Mouse (Mus musculus) cerebellum, adult 9-10 months (tissue): ENCODE measurements around the gene Fermt3.

Source experiments
- DNase-seq: peaks from one replicate; pipeline ENCODE4 v3.0.0; 2022

The Fermt3 gene

DNA sequence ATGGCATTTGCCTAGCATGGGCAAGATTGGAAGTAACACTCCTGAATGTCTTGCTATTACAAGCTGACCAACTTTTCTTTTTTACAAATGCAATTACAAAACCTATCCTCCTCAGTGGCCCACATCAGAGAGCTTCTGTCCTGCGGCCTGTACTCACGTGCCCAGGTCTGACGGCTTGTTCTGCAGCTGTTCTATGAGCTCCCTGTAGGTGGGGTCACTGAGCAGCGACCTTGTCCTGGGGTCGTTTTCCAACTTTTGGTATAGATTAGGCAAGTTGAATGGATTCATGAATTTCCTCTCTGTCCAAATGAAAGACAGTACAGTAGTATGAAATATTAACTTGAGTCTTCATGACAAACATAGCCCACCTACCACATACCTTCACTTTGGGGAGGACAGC lies 14.7 kb upstream of the Fermt3 start:
- DNase-seq: no peak

DNA sequence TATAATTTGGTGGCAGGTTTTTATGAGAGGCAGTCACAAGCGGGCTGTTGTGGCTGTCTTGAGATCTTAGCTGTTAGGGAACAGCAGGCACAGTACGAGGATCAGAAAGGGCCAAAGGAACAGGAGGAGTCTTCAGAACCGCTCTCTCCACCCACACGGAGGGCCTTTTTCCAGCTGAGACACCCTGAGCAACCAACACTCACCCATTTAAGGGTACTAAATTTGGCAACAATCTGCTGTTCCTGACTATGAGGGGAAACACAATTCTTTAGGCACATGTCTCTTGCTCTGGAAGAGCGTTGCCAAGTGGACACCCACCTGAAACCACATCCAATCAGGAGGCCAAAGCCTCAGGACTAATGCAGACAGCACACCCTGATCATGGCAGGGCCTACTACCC lies 10.3 kb upstream of the Fermt3 start:
- no peak for DNase-seq

GRCm38 (mm10) chr19:7020224-7020641 lies 964 bp upstream of the Fermt3 start:
- no peak for DNase-seq

DNA sequence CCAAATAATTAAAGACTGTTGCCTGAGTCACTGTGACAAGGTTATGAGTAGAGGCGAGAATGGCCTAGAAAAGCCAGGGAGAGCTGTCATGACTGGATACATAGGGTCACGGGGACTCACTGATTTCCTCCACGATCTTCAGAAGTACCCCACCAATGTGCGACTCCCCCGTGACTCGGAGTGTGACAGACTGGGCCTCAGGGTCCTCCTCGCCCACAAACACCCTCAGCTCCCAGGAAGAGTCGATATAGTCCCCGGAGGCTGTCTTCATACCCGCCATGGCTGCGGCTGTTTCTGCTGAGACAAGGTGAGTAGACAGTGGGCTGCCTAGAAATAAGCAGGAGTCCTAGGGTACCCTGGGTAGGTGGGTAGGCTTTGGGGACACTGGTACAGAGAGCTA lies 723 bp downstream of the Fermt3 start:
- no peak for DNase-seq

- DNase-seq: no peak
Observed at GRCm38 (mm10) chr19:7017541-7018457, 1.5 kb downstream of the Fermt3 start.

DNA sequence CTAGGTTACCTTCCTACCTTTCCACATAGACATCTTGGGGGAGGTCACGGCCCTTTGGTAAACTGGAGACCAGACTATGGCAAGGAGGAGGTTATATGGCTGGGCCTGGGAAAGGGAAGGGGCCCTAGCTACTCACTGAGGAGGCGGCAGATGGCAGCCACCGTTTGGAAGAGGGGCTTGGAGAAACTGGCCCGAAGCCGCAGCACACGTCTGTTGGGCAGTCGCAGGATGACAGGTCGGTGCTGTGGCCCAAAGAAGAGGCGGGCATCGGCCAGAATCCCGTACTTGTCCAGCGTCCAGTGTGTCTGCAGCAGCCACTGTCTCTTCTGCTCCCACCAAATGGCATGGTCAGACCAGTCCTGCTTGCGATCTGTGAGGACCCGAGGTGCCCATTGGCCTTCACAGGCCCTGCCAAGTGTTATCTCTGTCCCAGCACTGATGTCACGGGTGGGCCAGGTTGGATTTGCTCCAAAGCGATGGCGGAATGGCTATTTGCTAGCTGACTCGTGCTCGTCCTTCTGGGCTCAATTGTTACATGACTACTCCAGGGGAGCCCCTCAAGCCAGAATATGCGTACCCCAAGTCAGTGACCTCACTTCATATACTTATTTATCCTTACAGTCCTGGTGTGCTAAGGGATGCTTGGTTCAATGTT lies 4.7 kb downstream of the Fermt3 start:
- no peak for DNase-seq

GRCm38 (mm10) chr19:7013984-7014383 lies 5.3 kb downstream of the Fermt3 start:
- DNase-seq: no peak

GRCm38 (mm10) chr19:7012426-7012825 lies 6.8 kb downstream of the Fermt3 start:
- no peak for DNase-seq

DNA sequence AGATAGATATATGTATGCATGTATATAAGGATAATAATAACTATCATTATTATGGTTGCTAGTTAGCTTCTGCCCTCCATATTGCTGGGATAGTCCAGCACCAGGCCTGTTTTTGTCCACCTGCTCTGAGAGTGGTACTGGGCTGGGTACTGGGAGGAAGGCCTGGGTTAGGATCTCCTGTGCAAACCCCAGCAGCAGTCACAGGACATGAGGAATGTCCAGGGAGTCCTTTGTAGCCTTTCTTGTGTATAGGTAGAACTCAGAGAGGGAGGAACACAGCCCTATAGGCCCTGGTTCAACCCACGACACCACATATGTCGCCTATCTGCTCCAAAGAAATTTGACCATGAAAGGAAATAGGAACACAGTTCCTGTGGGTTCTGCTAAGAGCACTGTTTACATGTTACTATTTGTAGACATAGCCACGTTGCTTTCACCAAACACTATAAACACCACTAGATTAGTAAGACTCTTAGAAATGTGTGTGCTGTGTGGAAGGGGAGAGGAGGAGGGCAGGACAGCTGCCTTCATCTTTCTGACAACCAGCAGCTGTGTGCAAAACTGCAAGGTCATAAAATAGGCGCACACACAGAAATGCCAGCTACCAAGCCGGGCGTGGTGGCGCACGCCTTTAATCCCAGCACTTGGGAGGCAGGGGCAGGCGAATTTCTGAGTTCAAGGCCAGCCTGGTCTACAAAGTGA lies 12.2 kb downstream of the Fermt3 start:
- DNase-seq: no peak

- peak; percentile 36 for DNase-seq
Observed at GRCm38 (mm10) chr19:6999360-7000063, 19.8 kb downstream of the Fermt3 start.

- peak; percentile 48 for DNase-seq
Observed at GRCm38 (mm10) chr19:6997721-6998290, 21.5 kb downstream of the Fermt3 start.

- DNase-seq: peak; percentile 91
Observed at GRCm38 (mm10) chr19:6996006-6996405, 23.3 kb downstream of the Fermt3 start, which contains the start of the genes Nudt22 and Trpt1. Nudt22 (minus strand) TSS chr19:6996117. Trpt1 (plus strand) TSS chr19:6996131.

DNA sequence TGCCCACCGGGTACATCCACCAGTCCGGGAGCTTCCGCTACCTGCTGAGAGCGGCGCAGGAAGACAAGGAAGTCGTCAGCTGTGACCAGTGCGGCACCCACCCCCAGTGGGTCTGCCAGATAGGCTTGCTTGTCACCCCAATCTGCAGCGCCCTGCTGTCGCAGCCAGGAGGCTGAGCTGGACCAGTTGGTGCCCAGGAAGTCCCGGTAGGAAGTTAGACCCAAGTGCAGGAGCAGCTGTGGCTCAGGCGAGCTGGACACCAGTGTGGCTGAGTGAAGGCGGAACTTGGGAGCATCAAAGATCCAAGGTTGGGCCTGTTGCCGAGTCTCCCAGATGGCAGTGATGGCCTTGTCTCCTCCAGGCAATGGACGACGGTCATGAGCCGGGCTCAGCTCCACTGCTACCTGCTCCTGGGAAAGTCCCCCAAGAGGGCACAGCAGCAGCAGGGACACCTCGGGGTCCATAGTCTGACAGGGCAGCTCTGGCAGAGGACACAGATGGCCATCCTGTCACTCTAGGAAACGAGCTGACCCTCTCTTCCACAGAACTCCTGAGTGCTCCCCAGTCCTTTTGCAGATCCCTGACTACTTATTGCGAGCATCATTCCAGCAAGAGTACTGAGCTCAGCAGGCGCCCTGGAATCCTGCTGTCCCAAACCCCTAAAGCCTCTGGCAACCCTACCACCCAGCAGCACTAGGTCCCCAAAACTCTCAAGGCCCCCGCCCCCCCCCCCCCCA lies 23.8 kb downstream of the Fermt3 start:
- DNase-seq: peak; percentile 75

- peak; percentile 44 for DNase-seq
Observed at GRCm38 (mm10) chr19:6994489-6994888, 24.8 kb downstream of the Fermt3 start.

DNA sequence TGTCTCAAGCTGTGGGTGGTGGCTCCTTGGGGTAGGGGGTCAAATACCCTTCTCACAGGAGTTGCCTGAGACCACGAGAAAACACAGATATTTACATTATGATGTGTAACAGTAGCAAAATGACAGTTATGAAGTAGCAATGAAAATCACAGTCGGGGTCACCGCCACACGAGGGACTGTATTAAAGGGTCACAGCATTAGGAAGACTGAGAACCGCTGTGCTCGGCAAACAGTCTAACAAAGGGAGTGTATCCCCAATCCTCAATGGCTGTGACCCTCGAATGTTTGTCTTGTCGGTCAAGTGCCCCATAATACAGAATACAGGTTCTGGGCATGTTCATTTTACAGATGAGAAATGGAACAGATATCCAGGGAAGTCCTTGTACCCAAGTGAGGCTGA lies 25.3 kb downstream of the Fermt3 start:
- DNase-seq: peak; percentile 52

DNA sequence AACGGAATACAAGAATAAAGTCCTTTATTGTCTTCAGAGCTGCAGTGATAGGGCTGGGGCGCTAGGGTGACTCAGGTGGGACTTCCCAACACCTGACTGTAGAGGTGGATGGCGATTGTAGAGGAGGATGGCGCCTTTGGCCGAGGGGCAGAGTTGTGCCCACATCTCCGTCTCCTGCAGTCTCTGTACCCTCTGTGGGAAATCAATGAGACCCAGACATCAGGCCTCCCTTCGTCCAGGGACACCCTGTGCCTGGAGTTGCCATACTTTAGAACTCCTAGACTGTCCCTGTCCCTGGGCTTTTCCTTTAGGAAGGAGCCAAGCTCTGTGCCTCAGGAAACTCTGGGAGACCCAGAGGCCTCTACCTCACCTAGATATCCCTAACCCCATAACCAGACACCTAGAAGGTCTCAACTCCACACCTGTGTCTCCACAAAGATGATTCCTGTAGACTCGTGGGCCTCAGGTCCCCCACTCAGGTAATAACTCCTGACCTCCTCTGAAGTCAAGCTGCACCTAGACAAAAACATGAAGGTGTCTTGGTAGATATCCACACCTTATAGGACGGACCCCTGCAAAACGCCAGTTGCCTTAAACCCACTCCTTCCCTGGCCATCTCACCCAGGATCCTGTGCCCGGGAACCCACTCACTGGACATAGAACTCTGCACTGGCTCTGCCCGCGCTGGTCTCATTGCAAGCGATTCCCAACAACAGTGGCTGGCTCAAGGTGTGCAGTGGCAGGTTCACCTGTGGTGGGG lies 26.1 kb downstream of the Fermt3 start:
- peak; percentile 48 for DNase-seq

- DNase-seq: peak; percentile 98
Observed at GRCm38 (mm10) chr19:6992011-6992858, 27.0 kb downstream of the Fermt3 start, which contains the start of gene Dnajc4. Dnajc4 (minus strand) TSS chr19:6992572.

DNA sequence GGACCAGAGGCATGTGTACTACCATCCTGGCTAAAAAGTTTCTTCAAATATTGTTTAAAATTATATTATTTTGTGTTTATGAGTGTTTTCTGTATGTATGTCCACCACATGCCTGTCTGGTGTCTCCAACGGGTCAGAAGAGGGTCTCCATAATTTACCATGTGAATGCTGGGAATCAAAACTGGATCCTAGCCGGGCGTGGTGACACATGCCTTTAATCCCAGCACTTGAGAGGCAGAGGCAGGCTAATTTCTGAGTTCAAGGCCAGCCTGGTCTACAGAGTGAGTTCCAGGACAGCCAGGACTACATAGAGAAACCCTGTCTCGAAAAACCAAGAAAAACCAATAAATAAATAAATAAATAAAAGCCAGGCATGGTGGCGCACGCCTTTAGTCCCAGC lies 28.1 kb downstream of the Fermt3 start:
- DNase-seq: peak; percentile 57

GRCm38 (mm10) chr19:6990712-6991111 lies 28.6 kb downstream of the Fermt3 start:
- peak; percentile 46 for DNase-seq

GRCm38 (mm10) chr19:6989251-6989650 lies 30.0 kb downstream of the Fermt3 start:
- no peak for DNase-seq
